Mouse (Mus musculus) Patski (cell line): ENCODE measurements at regions not wholly inside any gene's neighbourhood (a gene's known extent, or its start where the extent isn't known, plus 50 kb on each side); places are given as distances from the start of the nearest gene placed in this dataset.

Source experiments
- ATAC-seq: fragments of 100-300 bp; one replicate; pipeline ENCODE4 v1.8.0; 2021
- CTCF ChIA-PET: fragments of 350-600 bp; sonication (Branson Sonifier 250); formaldehyde crosslinking; loops from one replicate; lab custom pipeline; 2022; ENCODE audit warnings: inconsistent platforms; lab: Charles Lee
- POLR2A ChIA-PET: fragments of 350-600 bp; sonication (Branson Sonifier 250); formaldehyde crosslinking; loops from one replicate; lab custom pipeline; 2022; ENCODE audit warnings: antibody characterized with exemption, inconsistent platforms; lab: Charles Lee
- DNase-seq: peaks from one replicate; pipeline ENCODE4 v3.0.0-alpha.2; 2011; ENCODE audit warnings: low read depth, low spot score
- H3K27me3 ChIP-seq: fragments of 371-371 bp; one replicate; pipeline ENCODE4 v1.5.1; 2021
- CTCF ChIP-seq: fragments of 100-300 bp; IDR thresholded peaks from one replicate; pipeline ENCODE4 v1.5.1; 2021
- in situ Hi-C: fragments of 300-500 bp; cut with MboI; formaldehyde crosslinking; loops from 3 replicates; pipeline ENCODE4 v1.11.1; 2018; ENCODE audit warnings: low pct_unique_long_range_greater_than_20kb, mixed read lengths

- TF ChIP-seq CTCF, result no peak
- ChIA-PET CTCF (interaction anchor here (1.1 to 2.0 kb wide), 2 partner anchors 101 to 1188 kb away, joined by 3 to 5 read pairs; no protein-coding TSS in a partner anchor), POLR2A (no interaction called here)
- in situ Hi-C loops, result no loop called here
- no peak for DNase-seq
- no peak for ATAC-seq
- no peaks in the 10 kb centered on the region for H3K27me3 ChIP-seq
Measured at GRCm38 (mm10) chr2:161470844-161471243, 362.0 kb upstream of the Chd6 start.

GRCm38 (mm10) chr2:161470025-161470424 is 361.1 kb upstream of the Chd6 start:
- ChIA-PET CTCF (interaction anchor here (0.8 to 2.0 kb wide), 4 partner anchors 102 to 1189 kb away, joined by 3 to 5 read pairs (median 3); no protein-coding TSS in a partner anchor), POLR2A (no interaction called here)
- in situ Hi-C loops, result no loop called here
- ATAC-seq (no peak), DNase-seq (no peak)
- H3K27me3 ChIP-seq, result no peaks in the 10 kb centered on the region
- TF ChIP-seq CTCF, result peak; percentile 53

GRCm38 (mm10) chr2:161467035-161467434 is 358.2 kb upstream of the Chd6 start:
- DNase-seq, result no peak
- H3K27me3 ChIP-seq, result no peaks in the 10 kb centered on the region
- no peak for TF ChIP-seq CTCF
- ChIA-PET POLR2A (no interaction called here), CTCF (no interaction called here)
- in situ Hi-C loops, result no loop called here
- no peak for ATAC-seq

GRCm38 (mm10) chr2:161460600-161460999 is 351.7 kb upstream of the Chd6 start:
- CTCF ChIA-PET, result no interaction called here
- TF ChIP-seq CTCF, result no peak
- in situ Hi-C loops, result no loop called here
- DNase-seq (no peak), ATAC-seq (no peak)
- no peaks in the 10 kb centered on the region for H3K27me3 ChIP-seq
- POLR2A ChIA-PET, result no interaction called here

GRCm38 (mm10) chr2:161454466-161454865 is 345.6 kb upstream of the Chd6 start:
- DNase-seq (no peak), ATAC-seq (no peak)
- POLR2A ChIA-PET, result no interaction called here
- CTCF ChIA-PET, result no interaction called here
- in situ Hi-C loops, result no loop called here
- no peaks in the 10 kb centered on the region for H3K27me3 ChIP-seq
- TF ChIP-seq CTCF, result no peak

GRCm38 (mm10) chr2:161433816-161434215 is 324.9 kb upstream of the Chd6 start:
- in situ Hi-C loops, result no loop called here
- H3K27me3 ChIP-seq, result no peaks in the 10 kb centered on the region
- TF ChIP-seq CTCF, result no peak
- ATAC-seq (no peak), DNase-seq (no peak)
- ChIA-PET CTCF (no interaction called here), POLR2A (no interaction called here)

- H3K27me3 ChIP-seq, result no peaks in the 10 kb centered on the region
- ATAC-seq (no peak), DNase-seq (no peak)
- CTCF ChIA-PET, result no interaction called here
- POLR2A ChIA-PET, result no interaction called here
- TF ChIP-seq CTCF, result no peak
- in situ Hi-C loops, result no loop called here
Measured at GRCm38 (mm10) chr2:161429294-161429693, 320.4 kb upstream of the Chd6 start.

GRCm38 (mm10) chr2:161425587-161425986 is 316.7 kb upstream of the Chd6 start:
- no peak for TF ChIP-seq CTCF
- POLR2A ChIA-PET, result no interaction called here
- in situ Hi-C loops, result no loop called here
- H3K27me3 ChIP-seq, result no peaks in the 10 kb centered on the region
- no peak for ATAC-seq
- DNase-seq, result no peak
- CTCF ChIA-PET, result interaction anchor here (1.1 kb wide), 1 partner anchor 1234 kb away, joined by 4 read pairs; no protein-coding TSS in a partner anchor

GRCm38 (mm10) chr2:161418062-161418461 is 309.2 kb upstream of the Chd6 start:
- POLR2A ChIA-PET, result no interaction called here
- TF ChIP-seq CTCF, result no peak
- CTCF ChIA-PET, result no interaction called here
- in situ Hi-C loops, result no loop called here
- H3K27me3 ChIP-seq, result no peaks in the 10 kb centered on the region
- ATAC-seq, result no peak
- no peak for DNase-seq

- ATAC-seq (no peak), DNase-seq (no peak)
- in situ Hi-C loops, result no loop called here
- no peaks in the 10 kb centered on the region for H3K27me3 ChIP-seq
- CTCF ChIA-PET, result no interaction called here
- POLR2A ChIA-PET, result no interaction called here
- no peak for TF ChIP-seq CTCF
Measured at GRCm38 (mm10) chr2:161416218-161416927, 307.5 kb upstream of the Chd6 start.

GRCm38 (mm10) chr2:161408306-161408705 is 299.4 kb upstream of the Chd6 start:
- H3K27me3 ChIP-seq, result no peaks in the 10 kb centered on the region
- no peak for DNase-seq
- in situ Hi-C loops, result no loop called here
- TF ChIP-seq CTCF, result no peak
- ATAC-seq, result no peak
- CTCF ChIA-PET, result no interaction called here
- POLR2A ChIA-PET, result no interaction called here
